Mouse (Mus musculus): ENCODE data around the gene Hist2h3c1. TPM values are rescaled to one million over a fixed set of nuclear protein-coding genes. Genes with fewer than 3 reads are reported as not detected.
"Not testable (repeated sequence)": the region's sequence is repeated elsewhere in the genome, so short reads cannot be mapped to it uniquely, and the experiment has no call there.

Hist2h3c1 gene
- total RNA-seq, 2 experiments from 2014 or later: not detected

DNA sequence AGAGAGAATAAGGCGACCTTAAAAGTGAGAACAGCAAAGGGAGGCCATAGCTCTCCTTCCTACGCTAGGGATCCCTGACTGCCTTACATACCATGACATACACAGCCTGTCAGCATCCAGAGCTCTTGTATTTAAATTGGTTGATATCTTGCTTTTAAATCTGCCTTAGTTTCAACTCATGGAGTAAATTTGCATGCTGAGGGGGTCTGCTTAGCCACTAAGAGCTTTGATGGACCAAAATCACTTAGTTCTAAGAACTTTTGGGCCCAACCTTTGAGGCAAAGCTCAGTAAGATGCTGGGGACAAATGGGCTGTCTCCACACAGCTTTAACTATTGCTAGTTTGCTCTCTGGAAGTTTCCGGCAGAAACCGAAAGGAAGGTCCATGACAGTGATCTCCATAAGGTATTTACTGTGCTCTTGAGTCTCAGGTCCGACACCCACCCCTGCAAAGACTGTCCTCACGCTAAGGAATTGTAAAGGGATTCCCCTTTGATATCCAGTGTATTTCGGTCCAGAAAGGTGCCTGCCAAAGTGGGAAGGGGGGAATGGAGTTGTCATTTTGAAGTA lies 9.1 kb upstream of the Hist2h3c1 start:
- Histone ChIP-seq H3K4me3 (no peak overlapping the region), H3K27ac (no peak overlapping the region)
- intact Hi-C loops (cut with DNase I): loop anchor here (2.0 kb wide), 1 partner anchor 15 kb away; no protein-coding TSS in a partner anchor
- TF ChIP-seq CTCF (IDR thresholded peaks at IDR 0.05): no peak
- no peak for DNase-seq (ENCODE audit: extremely low spot score in 1 of 2, low spot score in 2 of 2)

DNA sequence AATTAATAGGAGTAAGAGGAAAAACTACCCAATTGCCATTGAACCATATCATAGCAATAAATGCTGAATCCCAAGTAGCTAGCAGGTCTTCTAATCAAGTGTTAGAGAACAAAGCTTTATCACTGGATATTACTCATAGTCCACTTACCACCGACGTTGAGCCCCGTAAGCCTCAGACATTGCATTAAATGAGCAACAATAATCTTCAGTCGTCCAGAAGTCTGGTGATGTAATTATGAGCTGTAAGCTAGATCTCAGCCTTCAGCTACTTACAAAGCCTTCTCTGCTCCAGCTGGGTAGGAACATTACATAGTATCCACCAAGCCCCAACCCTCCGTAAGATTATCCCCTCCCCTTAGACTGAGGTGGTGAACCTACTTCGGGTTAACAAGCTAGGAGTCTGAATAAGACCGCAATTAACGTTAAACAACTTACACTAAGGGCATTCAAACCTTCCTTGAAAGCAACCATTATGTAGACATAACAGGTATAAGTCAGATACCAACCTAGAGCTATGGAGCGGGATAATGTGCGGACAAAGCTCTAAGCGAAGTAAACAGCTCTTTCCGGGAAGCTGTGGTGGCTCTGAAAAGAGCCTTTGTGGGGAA lies 8.5 kb upstream of the Hist2h3c1 start:
- no peak overlapping the region for H3K4me3 ChIP-seq
- DNase-seq (ENCODE audit: extremely low spot score in 1 of 2, low spot score in 2 of 2): no peak
- no peak for TF ChIP-seq CTCF (IDR thresholded peaks at IDR 0.05)
- no peak overlapping the region for H3K27ac ChIP-seq
- intact Hi-C loops (cut with DNase I): loop anchor here (2.0 kb wide), 1 partner anchor 15 kb away; no protein-coding TSS in a partner anchor

DNA sequence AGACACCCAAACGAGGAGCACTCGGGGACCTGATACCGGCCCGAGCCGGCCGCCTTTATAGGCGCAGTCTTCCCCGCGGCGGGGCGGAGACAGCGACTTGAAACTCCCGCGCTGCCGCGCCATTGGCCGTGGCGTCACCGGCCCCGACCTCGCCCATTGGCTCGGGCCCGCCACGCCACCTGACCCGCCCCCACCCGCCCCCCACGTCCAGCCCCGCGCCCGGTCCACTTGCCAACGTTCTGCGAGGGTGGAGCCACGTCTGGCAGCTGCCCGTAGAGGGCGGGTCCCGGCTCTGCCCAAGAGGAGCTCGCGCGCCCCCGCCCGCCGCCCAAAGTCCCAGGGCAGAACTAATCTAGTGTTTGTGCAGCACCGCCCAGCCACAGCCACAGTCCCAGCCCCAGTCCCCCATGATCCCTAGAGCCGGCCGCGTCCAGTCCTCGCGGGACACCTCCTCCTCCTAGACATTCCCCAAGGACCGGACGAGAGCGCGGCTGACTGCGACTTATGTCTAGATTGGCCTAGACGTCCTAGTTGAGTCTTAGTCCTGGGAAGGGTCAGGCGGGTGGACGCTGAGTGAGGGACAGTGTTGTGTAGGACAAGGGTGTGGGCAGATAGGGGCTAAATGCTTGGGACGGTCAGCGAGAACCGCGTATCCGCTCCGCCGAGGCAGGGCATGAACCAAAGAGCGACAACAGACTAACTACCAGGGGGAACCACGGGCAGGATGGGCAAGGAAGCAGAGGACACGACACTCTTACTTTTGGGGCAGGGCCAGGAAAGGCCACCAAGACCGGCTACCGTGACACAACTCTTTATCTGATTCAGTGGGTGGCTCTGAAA lies 7.3 kb upstream of the Hist2h3c1 start, which contains the start of gene Hist2h3c2:
Gene Hist2h3c2 (minus strand): TSS at position 174 of the 840 bp plus-strand sequence.
- DNase-seq (ENCODE audit: extremely low spot score in 1 of 2, low spot score in 2 of 2): peak in 1 of 2 experiments; percentile 38
- intact Hi-C loops (cut with DNase I): not testable (repeated sequence)
- H3K4me3 ChIP-seq: peak within 1 kb of the TSS; percentile 51
- H3K27ac ChIP-seq: peak within 1 kb of the TSS; percentile 82

DNA sequence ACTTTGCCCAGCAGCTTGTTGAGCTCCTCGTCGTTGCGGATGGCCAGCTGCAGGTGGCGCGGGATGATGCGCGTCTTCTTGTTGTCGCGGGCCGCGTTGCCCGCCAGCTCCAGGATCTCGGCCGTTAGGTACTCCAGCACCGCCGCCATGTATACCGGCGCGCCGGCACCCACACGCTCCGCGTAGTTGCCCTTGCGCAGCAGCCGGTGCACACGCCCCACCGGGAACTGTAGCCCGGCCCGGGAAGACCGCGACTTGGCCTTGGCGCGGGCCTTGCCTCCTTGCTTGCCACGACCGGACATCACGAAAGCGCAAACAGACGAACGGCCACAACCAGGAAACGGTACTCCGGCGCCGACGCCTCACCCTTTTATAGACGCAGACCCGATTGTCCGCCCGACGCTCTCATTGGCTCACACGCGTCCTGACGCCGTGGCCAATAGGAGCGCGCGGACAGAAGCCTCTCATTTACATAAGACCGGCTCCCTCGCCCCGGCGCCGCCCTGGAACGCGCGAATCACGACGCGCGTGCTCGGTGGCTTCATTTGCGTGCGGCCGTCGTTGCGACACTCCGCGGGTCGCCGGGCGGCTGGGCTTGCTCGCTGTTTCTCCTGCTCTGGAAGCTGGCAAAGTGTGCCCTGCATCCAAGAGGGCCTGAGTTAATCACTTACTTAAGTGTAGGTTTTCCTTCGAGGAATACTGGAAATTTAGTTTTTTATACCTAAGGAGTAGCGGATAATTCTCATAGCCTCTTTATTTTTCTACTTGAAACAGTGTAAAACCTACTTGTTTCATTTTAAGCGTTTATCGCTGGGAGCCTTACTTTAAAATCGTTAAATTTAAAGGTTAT lies 6.3 kb upstream of the Hist2h3c1 start, which contains the start of gene Hist2h2aa2:
Gene Hist2h2aa2 (minus strand): TSS at position 328 of the 850 bp plus-strand sequence.
- intact Hi-C loops (cut with DNase I): loop anchor here (1.0 kb wide), 1 partner anchor 23 kb away; the partner anchor contains the start of gene Hist2h4
- Histone ChIP-seq H3K4me3 (peak within 1 kb of the TSS; percentile 51), H3K27ac (peak within 1 kb of the TSS; percentile 94)
- peak; percentile 95 to 97 for DNase-seq (ENCODE audit: extremely low spot score in 1 of 2, low spot score in 2 of 2)

DNA sequence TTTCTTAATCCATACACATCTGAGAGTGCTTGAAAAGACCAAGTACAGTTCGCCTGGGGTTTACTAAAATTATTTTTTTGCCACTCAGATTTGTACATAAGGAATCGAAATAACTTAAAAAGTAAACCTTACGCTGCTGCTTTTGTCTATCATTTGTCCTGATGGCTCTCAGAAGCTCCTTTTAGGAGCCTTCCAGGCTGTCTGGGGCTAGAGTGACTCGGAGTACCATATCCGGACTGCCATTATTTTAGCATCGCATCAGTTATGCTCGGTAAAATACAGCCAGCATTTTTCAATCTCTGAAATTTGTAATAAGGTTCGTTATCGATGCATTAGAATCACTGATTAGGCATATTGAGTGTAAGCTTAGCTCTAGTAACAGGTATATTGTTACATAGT lies 5.7 kb upstream of the Hist2h3c1 start:
- H3K4me3 ChIP-seq: peak overlapping the region; percentile 28
- DNase-seq (ENCODE audit: extremely low spot score in 1 of 2, low spot score in 2 of 2): no peak
- intact Hi-C loops (cut with DNase I): loop anchor here (1.0 kb wide), 1 partner anchor 23 kb away; the partner anchor contains the start of gene Hist2h4
- peak overlapping the region; percentile 94 for H3K27ac ChIP-seq
- TF ChIP-seq CTCF (IDR thresholded peaks at IDR 0.05): no peak

DNA sequence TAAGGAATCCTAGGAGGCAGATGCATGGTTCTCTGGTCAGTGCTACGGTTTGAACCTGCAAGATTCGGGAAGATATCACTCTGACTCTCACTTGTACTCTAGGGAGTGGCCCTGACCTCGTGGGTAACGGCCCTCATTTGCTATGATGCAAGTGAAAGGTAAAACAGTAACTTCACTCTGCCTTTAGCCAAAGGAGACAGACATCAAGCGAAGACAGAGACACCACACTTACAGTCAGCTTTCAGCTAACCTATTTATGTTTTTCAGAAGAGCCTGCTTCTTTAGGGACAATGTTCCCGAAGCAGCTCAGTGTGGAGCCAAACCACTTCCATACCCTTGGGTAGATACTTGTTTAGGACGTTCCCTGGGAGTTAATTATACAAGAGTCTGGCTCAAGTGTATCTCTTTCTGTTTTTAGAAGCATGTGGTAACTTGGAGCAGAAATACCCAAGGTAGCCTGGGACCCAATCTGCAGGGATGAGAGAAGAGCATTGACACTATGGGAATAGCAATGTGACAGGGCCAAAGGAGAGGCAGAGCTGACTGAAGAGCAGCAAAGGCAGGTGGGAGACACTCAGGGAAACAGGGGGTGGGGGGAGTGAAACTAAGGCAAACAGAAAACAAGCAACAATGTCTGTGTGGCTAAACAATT lies 2.4 kb upstream of the Hist2h3c1 start:
- no peak for TF ChIP-seq CTCF (IDR thresholded peaks at IDR 0.05)
- intact Hi-C loops (cut with DNase I): no loop called here
- DNase-seq (ENCODE audit: extremely low spot score in 1 of 2, low spot score in 2 of 2): no peak
- H3K27ac ChIP-seq: peak overlapping the region; percentile 100
- H3K4me3 ChIP-seq: peak overlapping the region; percentile 83

DNA sequence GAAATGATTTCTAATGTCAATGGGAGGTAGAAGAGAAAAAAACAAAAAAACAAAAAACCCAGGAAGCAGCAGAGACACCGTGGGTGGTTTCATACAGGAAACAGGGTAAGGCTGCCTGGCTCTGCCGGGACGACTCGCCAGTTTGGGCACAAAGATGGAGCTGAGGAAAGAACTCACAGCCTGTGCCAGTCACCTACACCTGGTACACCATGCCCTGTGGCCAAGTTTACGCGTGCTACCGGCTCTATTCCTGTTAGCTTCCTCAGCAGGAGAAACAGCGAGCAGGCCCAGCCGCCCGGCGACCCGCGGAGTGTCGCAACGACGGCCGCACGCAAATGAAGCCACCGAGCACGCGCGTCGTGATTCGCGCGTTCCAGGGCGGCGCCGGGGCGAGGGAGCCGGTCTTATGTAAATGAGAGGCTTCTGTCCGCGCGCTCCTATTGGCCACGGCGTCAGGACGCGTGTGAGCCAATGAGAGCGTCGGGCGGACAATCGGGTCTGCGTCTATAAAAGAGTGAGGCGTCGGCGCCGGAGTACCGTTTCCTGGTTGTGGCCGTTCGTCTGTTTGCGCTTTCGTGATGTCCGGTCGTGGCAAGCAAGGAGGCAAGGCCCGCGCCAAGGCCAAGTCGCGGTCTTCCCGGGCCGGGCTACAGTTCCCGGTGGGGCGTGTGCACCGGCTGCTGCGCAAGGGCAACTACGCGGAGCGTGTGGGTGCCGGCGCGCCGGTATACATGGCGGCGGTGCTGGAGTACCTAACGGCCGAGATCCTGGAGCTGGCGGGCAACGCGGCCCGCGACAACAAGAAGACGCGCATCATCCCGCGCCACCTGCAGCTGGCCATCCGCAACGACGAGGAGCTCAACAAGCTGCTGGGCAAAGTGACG lies 1.2 kb upstream of the Hist2h3c1 start, which contains the start of gene Hist2h2aa1:
Gene Hist2h2aa1 (plus strand): TSS at position 495 of the 884 bp plus-strand sequence.
- intact Hi-C loops (cut with DNase I): not testable (repeated sequence)
- DNase-seq (ENCODE audit: extremely low spot score in 1 of 2, low spot score in 2 of 2): peak; percentile 81 to 86
- peak within 1 kb of the TSS; percentile 100 for H3K27ac ChIP-seq
- H3K4me3 ChIP-seq: peak within 1 kb of the TSS; percentile 83

DNA sequence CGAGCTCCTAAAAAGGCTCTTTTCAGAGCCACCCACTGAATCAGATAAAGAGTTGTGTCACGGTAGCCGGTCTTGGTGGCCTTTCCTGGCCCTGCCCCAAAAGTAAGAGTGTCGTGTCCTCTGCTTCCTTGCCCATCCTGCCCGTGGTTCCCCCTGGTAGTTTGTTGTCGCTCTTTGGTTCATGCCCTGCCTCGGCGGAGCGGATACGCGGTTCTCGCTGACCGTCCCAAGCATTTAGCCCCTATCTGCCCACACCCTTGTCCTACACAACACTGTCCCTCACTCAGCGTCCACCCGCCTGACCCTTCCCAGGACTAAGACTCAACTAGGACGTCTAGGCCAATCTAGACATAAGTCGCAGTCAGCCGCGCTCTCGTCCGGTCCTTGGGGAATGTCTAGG lies 467 bp upstream of the Hist2h3c1 start:
- 0 out of 2 replicates have a peak overlapping the region, but pooled peaks have one; percentile 28 for H3K4me3 ChIP-seq
- H3K27ac ChIP-seq; DNase-seq (ENCODE audit: extremely low spot score in 1 of 2, low spot score in 2 of 2); intact Hi-C loops (cut with DNase I): not testable (repeated sequence)

DNA sequence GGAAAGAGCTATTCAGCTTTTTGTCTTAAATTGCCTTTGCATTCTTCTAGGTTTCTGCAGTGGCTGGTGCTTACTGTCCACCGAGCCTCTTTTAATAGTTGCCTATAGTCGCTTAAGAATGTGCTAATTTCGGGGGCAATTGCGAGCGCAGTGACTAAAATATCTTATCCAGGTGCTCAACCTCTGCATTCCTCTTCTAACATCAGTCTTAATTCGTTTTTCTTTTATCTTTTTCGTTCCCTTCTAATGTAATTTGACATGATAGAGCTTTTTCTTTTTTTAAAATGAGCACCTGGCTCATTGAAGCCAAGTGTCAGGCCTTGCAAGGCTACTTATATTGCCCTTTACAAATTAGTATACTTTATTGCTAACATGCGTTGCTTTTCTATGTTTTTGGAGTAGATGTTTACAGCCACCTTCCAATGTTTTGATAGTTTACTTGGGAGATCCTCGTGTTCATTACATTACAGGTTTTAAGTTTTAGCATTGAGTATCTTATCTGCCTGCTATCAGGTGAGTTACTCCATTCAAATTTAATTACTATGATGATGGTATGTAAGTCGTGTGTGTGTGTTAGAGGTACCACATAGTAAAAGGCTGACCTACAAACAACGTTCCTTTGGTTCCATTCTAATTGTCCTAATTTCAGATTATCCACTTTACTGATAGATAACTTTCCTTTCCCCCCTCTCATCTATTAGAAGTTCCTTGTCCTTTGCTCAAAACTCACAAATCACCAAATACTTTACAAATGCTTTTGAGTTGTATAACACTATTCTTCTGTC lies 1.1 kb downstream of the Hist2h3c1 start:
- TF ChIP-seq CTCF (IDR thresholded peaks at IDR 0.05): no peak
- Histone ChIP-seq H3K4me3 (no peak overlapping the region), H3K27ac (no peak overlapping the region)
- no peak for DNase-seq (ENCODE audit: extremely low spot score in 1 of 2, low spot score in 2 of 2)
- intact Hi-C loops (cut with DNase I): no loop called here
